Mouse (Mus musculus) forebrain, embryonic 10.5 days (tissue): ENCODE data around the gene Kit. TPM values are rescaled to one million over a fixed set of nuclear protein-coding genes. Genes with fewer than 3 reads are reported as not detected.

ENCODE experiments used
- DNase-seq: peaks from one replicate; pipeline ENCODE4 v3.0.0-alpha.2; 2017; ENCODE audit warnings: low spot score; ENCODE audit errors: extremely low spot score
- H3K27ac ChIP-seq: fragments of 300-500 bp; sonication (generic); 2 replicates; pipeline ENCODE4 v1.5.1; 2016; ENCODE audit warnings: mild to moderate bottlenecking
- H3K27me3 ChIP-seq: fragments of 300-500 bp; sonication (generic); 2 replicates; pipeline ENCODE4 v1.6.1; 2016; ENCODE audit warnings: mild to moderate bottlenecking; ENCODE audit not compliant: poor library complexity, severe bottlenecking
- H3K36me3 ChIP-seq: fragments of 300-500 bp; sonication (generic); replicated peaks from 2 replicates; pipeline ENCODE4 v1.6.1; 2016; ENCODE audit warnings: mild to moderate bottlenecking, moderate library complexity
- H3K4me1 ChIP-seq: fragments of 300-500 bp; sonication (generic); 2 replicates; pipeline ENCODE4 v1.6.1; 2016
- H3K4me3 ChIP-seq: fragments of 300-500 bp; sonication (generic); 2 replicates; pipeline ENCODE4 v1.5.1; 2016; ENCODE audit warnings: mild to moderate bottlenecking, moderate library complexity
- H3K9me3 ChIP-seq: fragments of 300-500 bp; sonication (generic); 2 replicates; pipeline ENCODE4 v1.6.1; 2016; ENCODE audit warnings: mild to moderate bottlenecking, moderate library complexity
- WGBS: fragments of 180-500 bp; shearing (Covaris S2); methylation state at CpG from one replicate; pipeline ENCODE4 v1.1.7; 2016; 5-methylcytosine and 5-hydroxymethylcytosine counted together
- polyA plus RNA-seq: library from polyadenylated mRNA; unstranded; fragments of >200 nt; fragmentation: Nextera tagmentation; extraction: Ambion mirVana; gene quantifications from 2 replicates; pipeline ENCODE4 v1.2.1, GENCODE M21; 2016

Gene Kit
- polyA plus RNA-seq, 1 experiment from 2014 or later: 20.6 TPM

- Histone ChIP-seq H3K36me3 (no peaks in the 10 kb centered on the region), H3K27ac (no peak overlapping the region), H3K4me3 (no peak overlapping the region), H3K27me3 (no peaks in the 10 kb centered on the region), H3K9me3 (no peaks in the 10 kb centered on the region), H3K4me1 (peaks cover 1% of the 10 kb centered on the region; the same call in 1 of the 2 replicates)
- no peak for DNase-seq
- 85% methylated on average over 7 of the region's 7 CpGs for WGBS
Observed at GRCm38 (mm10) chr5:75704584-75705175, 130.0 kb downstream of the Kit start.

GRCm38 (mm10) chr5:75705421-75705820 is 130.7 kb downstream of the Kit start:
- H3K4me3 ChIP-seq: no peak overlapping the region
- no peaks in the 10 kb centered on the region for H3K4me1 ChIP-seq
- H3K27ac ChIP-seq: no peak overlapping the region
- DNase-seq: no peak
- no peaks in the 10 kb centered on the region for H3K9me3 ChIP-seq
- 93% methylated on average over 1 of the region's 1 CpGs for WGBS
- no peaks in the 10 kb centered on the region for H3K36me3 ChIP-seq
- no peaks in the 10 kb centered on the region for H3K27me3 ChIP-seq
